Mouse (Mus musculus): Measurements from ENCODE around the gene Scoc. TPM values are rescaled to one million over a fixed set of nuclear protein-coding genes. Genes with fewer than 3 reads are reported as not detected.

Gene Scoc
- 76.3 and 79.9 TPM in 2 replicates for polyA plus RNA-seq (2014; fragmentation: Nextera tagmentation; extraction: Ambion mirVana)

- no peak within 1 kb of the TSS for H3K4me3 ChIP-seq (ENCODE audit: control insufficient read depth in 1 of 2, insufficient read depth in 1 of 2, low read depth in 1 of 2, low read length in 2 of 2)
- ATAC-seq (ENCODE audit: insufficient number of reproducible peaks, insufficient read depth, low FRiP score, low read depth): no peak
- H3K9ac ChIP-seq (ENCODE audit: low read length): no peak within 1 kb of the TSS
- H3K36me3 ChIP-seq (ENCODE audit: control insufficient read depth, insufficient read depth, low read length): no peaks in the 10 kb centered on the region
- 78% methylated on average over 14 of the region's 14 CpGs for WGBS
- peaks cover 4% of the 10 kb centered on the region; the same call in 1 of the 2 replicates for H3K9me3 ChIP-seq (ENCODE audit: control insufficient read depth, low read length)
- H3K4me1 ChIP-seq (ENCODE audit: control insufficient read depth in 2 of 2, insufficient read depth in 2 of 2, low read length in 2 of 2): no peaks in the 10 kb centered on the region
- H3K27me3 ChIP-seq (ENCODE audit: control insufficient read depth, insufficient read depth, low read length): no peaks in the 10 kb centered on the region
- no peak within 1 kb of the TSS for H3K4me2 ChIP-seq (ENCODE audit: low read length)
- no peak within 1 kb of the TSS for H3K27ac ChIP-seq (replicated peaks in 1 of 2; ENCODE audit: control insufficient read depth in 1 of 2, insufficient read depth in 1 of 2, low read depth in 2 of 2, low read length in 2 of 2)
These were observed at the start of gene Scoc for GRCm38 (mm10) chr8:83458222-83458621. TSS of gene Scoc (minus strand) at chr8:83458391.

DNA sequence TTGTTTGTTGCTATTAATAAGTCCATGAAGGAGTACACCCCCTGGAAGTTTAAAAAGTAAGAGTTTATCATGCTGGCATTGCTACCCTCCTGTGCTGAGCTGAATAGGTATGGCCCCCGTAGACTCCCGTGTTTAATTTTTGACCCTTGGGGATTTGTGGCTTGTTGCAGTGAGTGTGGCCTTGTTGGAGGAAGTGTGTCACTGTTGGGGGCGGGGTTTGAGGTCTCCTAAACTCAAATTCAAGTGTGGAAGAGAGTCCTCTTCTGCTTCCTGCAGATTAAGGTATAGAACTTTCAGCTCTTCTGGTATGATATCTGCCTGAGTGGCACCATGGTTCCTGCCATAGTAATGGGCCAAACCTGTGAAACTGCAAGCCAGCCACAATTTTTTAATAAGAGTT is 1.4 kb upstream of the Scoc start:
- Histone ChIP-seq H3K27me3 (ENCODE audit: control insufficient read depth, insufficient read depth, low read length) (no peaks in the 10 kb centered on the region), H3K36me3 (ENCODE audit: control insufficient read depth, insufficient read depth, low read length) (no peaks in the 10 kb centered on the region), H3K4me2 (ENCODE audit: low read length) (no peak overlapping the region), H3K27ac (replicated peaks in 1 of 2; ENCODE audit: control insufficient read depth in 1 of 2, insufficient read depth in 1 of 2, low read depth in 2 of 2, low read length in 2 of 2) (no peak overlapping the region), H3K4me3 (ENCODE audit: control insufficient read depth in 1 of 2, insufficient read depth in 1 of 2, low read depth in 1 of 2, low read length in 2 of 2) (no peak overlapping the region), H3K4me1 (ENCODE audit: control insufficient read depth in 2 of 2, insufficient read depth in 2 of 2, low read length in 2 of 2) (no peaks in the 10 kb centered on the region), H3K9ac (ENCODE audit: low read length) (no peak overlapping the region), H3K9me3 (ENCODE audit: control insufficient read depth, low read length) (peaks cover 4% of the 10 kb centered on the region; the same call in 1 of the 2 replicates)
- ATAC-seq (ENCODE audit: insufficient number of reproducible peaks, insufficient read depth, low FRiP score, low read depth): no peak
- 69% methylated on average over 3 of the region's 3 CpGs for WGBS

DNA sequence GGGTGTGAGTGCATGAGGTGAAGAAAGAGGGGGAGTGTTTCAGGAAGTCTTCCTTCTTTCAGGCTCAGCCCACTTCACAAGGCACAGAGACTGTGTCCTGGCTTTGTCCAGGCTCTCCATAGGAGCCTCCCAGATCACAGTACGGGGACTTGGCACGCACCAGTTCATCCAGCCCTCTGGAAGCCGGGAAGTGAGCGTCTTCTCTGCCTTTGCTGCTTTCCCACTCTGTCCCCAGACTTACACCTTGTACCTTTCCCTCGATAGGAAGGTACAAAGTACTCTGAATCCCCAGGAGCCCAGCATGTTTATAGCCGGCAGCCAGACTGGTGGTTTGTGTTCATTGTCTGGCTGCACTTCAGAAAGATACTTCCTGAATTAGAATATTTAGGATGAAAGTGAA is 1.1 kb downstream of the Scoc start:
- no peaks in the 10 kb centered on the region for H3K27me3 ChIP-seq (ENCODE audit: control insufficient read depth, insufficient read depth, low read length)
- no peak overlapping the region for H3K9ac ChIP-seq (ENCODE audit: low read length)
- H3K27ac ChIP-seq (replicated peaks in 1 of 2; ENCODE audit: control insufficient read depth in 1 of 2, insufficient read depth in 1 of 2, low read depth in 2 of 2, low read length in 2 of 2): no peak overlapping the region
- 63% methylated on average over 6 of the region's 6 CpGs for WGBS
- H3K36me3 ChIP-seq (ENCODE audit: control insufficient read depth, insufficient read depth, low read length): no peaks in the 10 kb centered on the region
- peaks cover 4% of the 10 kb centered on the region; the same call in 1 of the 2 replicates for H3K9me3 ChIP-seq (ENCODE audit: control insufficient read depth, low read length)
- no peak for ATAC-seq (ENCODE audit: insufficient number of reproducible peaks, insufficient read depth, low FRiP score, low read depth)
- no peak overlapping the region for H3K4me2 ChIP-seq (ENCODE audit: low read length)
- H3K4me3 ChIP-seq (ENCODE audit: control insufficient read depth in 1 of 2, insufficient read depth in 1 of 2, low read depth in 1 of 2, low read length in 2 of 2): no peak overlapping the region
- no peaks in the 10 kb centered on the region for H3K4me1 ChIP-seq (ENCODE audit: control insufficient read depth in 2 of 2, insufficient read depth in 2 of 2, low read length in 2 of 2)

- ATAC-seq (ENCODE audit: insufficient number of reproducible peaks, insufficient read depth, low FRiP score, low read depth): no peak
- Histone ChIP-seq H3K9me3 (ENCODE audit: control insufficient read depth, low read length) (peaks cover 3% of the 10 kb centered on the region; the same call in 1 of the 2 replicates), H3K27me3 (ENCODE audit: control insufficient read depth, insufficient read depth, low read length) (no peaks in the 10 kb centered on the region), H3K27ac (replicated peaks in 1 of 2; ENCODE audit: control insufficient read depth in 1 of 2, insufficient read depth in 1 of 2, low read depth in 2 of 2, low read length in 2 of 2) (no peak overlapping the region), H3K4me2 (ENCODE audit: low read length) (no peak overlapping the region), H3K9ac (ENCODE audit: low read length) (no peak overlapping the region), H3K36me3 (ENCODE audit: control insufficient read depth, insufficient read depth, low read length) (no peaks in the 10 kb centered on the region), H3K4me3 (ENCODE audit: control insufficient read depth in 1 of 2, insufficient read depth in 1 of 2, low read depth in 1 of 2, low read length in 2 of 2) (no peak overlapping the region), H3K4me1 (ENCODE audit: control insufficient read depth in 2 of 2, insufficient read depth in 2 of 2, low read length in 2 of 2) (no peaks in the 10 kb centered on the region)
- 17% methylated on average over 3 of the region's 3 CpGs for WGBS
These were observed 7.1 kb downstream of the Scoc start for GRCm38 (mm10) chr8:83451056-83451455.

- 59% methylated on average over 1 of the region's 1 CpGs for WGBS
- ATAC-seq (ENCODE audit: insufficient number of reproducible peaks, insufficient read depth, low FRiP score, low read depth): no peak
- no peak overlapping the region for H3K4me2 ChIP-seq (ENCODE audit: low read length)
- no peaks in the 10 kb centered on the region for H3K4me1 ChIP-seq (ENCODE audit: control insufficient read depth in 2 of 2, insufficient read depth in 2 of 2, low read length in 2 of 2)
- no peaks in the 10 kb centered on the region for H3K36me3 ChIP-seq (ENCODE audit: control insufficient read depth, insufficient read depth, low read length)
- H3K27me3 ChIP-seq (ENCODE audit: control insufficient read depth, insufficient read depth, low read length): no peaks in the 10 kb centered on the region
- no peak overlapping the region for H3K4me3 ChIP-seq (ENCODE audit: control insufficient read depth in 1 of 2, insufficient read depth in 1 of 2, low read depth in 1 of 2, low read length in 2 of 2)
- H3K9me3 ChIP-seq (ENCODE audit: control insufficient read depth, low read length): no peaks in the 10 kb centered on the region
- no peak overlapping the region for H3K27ac ChIP-seq (replicated peaks in 1 of 2; ENCODE audit: control insufficient read depth in 1 of 2, insufficient read depth in 1 of 2, low read depth in 2 of 2, low read length in 2 of 2)
- no peak overlapping the region for H3K9ac ChIP-seq (ENCODE audit: low read length)
These were observed 8.2 kb downstream of the Scoc start for GRCm38 (mm10) chr8:83449960-83450359.

GRCm38 (mm10) chr8:83443052-83443400 is 15.2 kb downstream of the Scoc start:
- peak overlapping the region; percentile 81 for H3K4me2 ChIP-seq (ENCODE audit: low read length)
- peak overlapping the region; percentile 70 for H3K9ac ChIP-seq (ENCODE audit: low read length)
- H3K9me3 ChIP-seq (ENCODE audit: control insufficient read depth, low read length): no peaks in the 10 kb centered on the region
- no peak for ATAC-seq (ENCODE audit: insufficient number of reproducible peaks, insufficient read depth, low FRiP score, low read depth)
- no peaks in the 10 kb centered on the region for H3K36me3 ChIP-seq (ENCODE audit: control insufficient read depth, insufficient read depth, low read length)
- H3K4me1 ChIP-seq (ENCODE audit: control insufficient read depth in 2 of 2, insufficient read depth in 2 of 2, low read length in 2 of 2): peaks cover 0 to 9% of the 10 kb centered on the region in 2 experiments; a peak in 2 of 4 replicates
- 31% methylated on average over 5 of the region's 5 CpGs for whole genome bisulfite sequencing
- peak overlapping the region; percentile 65 to 72; a peak in 3 of 4 replicates for H3K4me3 ChIP-seq (ENCODE audit: control insufficient read depth in 1 of 2, insufficient read depth in 1 of 2, low read depth in 1 of 2, low read length in 2 of 2)
- peak overlapping the region; percentile 40 to 59; a peak in 3 of 4 replicates for H3K27ac ChIP-seq (replicated peaks in 1 of 2; ENCODE audit: control insufficient read depth in 1 of 2, insufficient read depth in 1 of 2, low read depth in 2 of 2, low read length in 2 of 2)
- H3K27me3 ChIP-seq (ENCODE audit: control insufficient read depth, insufficient read depth, low read length): no peaks in the 10 kb centered on the region

- Histone ChIP-seq H3K4me1 (ENCODE audit: control insufficient read depth in 2 of 2, insufficient read depth in 2 of 2, low read length in 2 of 2) (peaks cover 0 to 9% of the 10 kb centered on the region in 2 experiments; a peak in 2 of 4 replicates), H3K9me3 (ENCODE audit: control insufficient read depth, low read length) (no peaks in the 10 kb centered on the region), H3K4me3 (ENCODE audit: control insufficient read depth in 1 of 2, insufficient read depth in 1 of 2, low read depth in 1 of 2, low read length in 2 of 2) (peak overlapping the region; percentile 65 to 72), H3K27ac (replicated peaks in 1 of 2; ENCODE audit: control insufficient read depth in 1 of 2, insufficient read depth in 1 of 2, low read depth in 2 of 2, low read length in 2 of 2) (peak overlapping the region; percentile 40 to 73), H3K9ac (ENCODE audit: low read length) (peak overlapping the region; percentile 86), H3K4me2 (ENCODE audit: low read length) (peak overlapping the region; percentile 81), H3K27me3 (ENCODE audit: control insufficient read depth, insufficient read depth, low read length) (no peaks in the 10 kb centered on the region), H3K36me3 (ENCODE audit: control insufficient read depth, insufficient read depth, low read length) (peaks cover 6% of the 10 kb centered on the region)
- ATAC-seq (ENCODE audit: insufficient number of reproducible peaks, insufficient read depth, low FRiP score, low read depth): peak; percentile 100
- 1% methylated on average over 63 of the region's 64 CpGs for WGBS
These were observed 15.7 kb downstream of the Scoc start for GRCm38 (mm10) chr8:83442243-83443051.
